Mouse (Mus musculus) layer of hippocampus, adult 11-12 months (tissue): ENCODE data around the gene Chrna1.
"Not testable (repeated sequence)": the region's sequence is repeated elsewhere in the genome, so short reads cannot be mapped to it uniquely, and the experiment has no call there.

ENCODE experiments used
- DNase-seq: peaks from one replicate; pipeline ENCODE4 v3.0.0; 2022; ENCODE audit warnings: low spot score

Chrna1 gene

DNA sequence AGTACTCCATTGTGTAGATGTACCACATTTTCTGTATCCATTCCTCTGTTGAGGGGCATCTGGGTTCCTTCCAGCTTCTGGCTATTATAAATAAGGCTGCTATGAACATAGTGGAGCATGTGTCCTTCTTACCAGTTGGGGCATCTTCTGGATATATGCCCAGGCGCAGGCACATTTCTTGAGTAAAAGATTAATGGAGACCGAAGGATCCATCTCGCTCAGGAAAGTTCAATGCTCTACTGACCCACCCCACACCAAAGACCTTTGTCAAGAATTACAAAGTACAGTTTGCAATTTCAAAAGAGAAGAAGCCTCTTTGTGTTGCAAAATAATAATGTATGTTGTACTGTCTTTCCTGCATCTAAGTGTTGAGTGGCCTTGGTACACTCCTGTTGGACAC is 23.1 kb downstream of the Chrna1 start:
- DNase-seq, result not testable (repeated sequence)

DNA sequence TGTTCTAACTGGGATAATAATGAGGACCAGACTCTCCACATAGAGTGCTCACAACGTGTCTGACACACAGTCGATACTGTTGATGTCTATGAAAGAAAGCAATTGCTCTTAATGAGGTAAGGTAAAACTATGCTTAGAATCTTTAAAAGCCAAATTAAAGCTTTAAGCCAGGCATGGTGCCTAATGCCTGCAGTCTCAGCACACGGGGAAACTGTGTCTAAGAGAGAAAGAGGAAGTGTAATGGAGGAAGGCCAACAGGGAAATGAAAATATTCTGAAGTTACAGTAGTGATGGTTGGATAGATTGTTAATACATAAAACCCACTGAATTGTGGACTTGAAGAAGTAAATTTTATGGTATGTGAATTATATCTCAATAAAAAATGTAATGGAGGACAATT is 25.7 kb downstream of the Chrna1 start:
- DNase-seq, result no peak

DNA sequence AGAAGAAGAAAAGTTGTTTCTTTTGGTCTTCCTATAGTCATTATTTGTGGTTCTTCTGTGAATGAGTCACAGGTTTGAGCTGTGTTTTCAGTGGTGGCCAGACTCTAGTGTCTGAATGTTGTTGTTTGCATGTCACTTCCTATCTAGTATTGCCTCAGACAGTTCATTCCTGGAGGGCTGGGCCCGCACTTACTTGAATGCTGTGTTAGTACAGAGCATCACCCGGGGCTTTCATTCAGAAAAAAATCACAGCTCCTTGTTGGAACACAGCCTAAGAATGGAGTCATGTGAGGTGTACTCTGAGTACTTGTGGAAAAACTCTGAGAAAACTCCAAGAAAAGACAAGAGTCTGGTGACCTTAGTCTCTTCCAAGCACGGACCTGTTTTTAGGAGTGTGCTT is 27.2 kb downstream of the Chrna1 start:
- DNase-seq, result no peak

DNA sequence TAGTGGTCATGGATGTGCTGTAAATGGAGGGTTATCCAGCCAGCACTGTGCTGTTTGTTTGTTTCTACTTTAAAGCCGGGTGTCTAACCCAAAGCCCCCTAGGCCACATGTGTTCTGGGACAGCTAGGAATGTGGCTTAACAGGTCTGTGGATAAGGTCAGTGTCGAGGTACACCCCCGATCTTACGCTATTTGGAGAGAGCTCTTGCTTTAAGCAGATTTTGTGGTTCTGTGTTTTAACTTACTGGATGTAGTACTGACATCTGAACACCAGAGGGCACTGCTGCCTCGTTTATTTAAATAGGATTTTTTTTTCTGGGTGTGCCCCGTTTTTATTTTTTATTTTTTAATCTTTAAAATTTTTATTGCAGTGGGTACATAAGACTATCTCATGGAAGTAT is 29.4 kb downstream of the Chrna1 start:
- peak; percentile 58 for DNase-seq

DNA sequence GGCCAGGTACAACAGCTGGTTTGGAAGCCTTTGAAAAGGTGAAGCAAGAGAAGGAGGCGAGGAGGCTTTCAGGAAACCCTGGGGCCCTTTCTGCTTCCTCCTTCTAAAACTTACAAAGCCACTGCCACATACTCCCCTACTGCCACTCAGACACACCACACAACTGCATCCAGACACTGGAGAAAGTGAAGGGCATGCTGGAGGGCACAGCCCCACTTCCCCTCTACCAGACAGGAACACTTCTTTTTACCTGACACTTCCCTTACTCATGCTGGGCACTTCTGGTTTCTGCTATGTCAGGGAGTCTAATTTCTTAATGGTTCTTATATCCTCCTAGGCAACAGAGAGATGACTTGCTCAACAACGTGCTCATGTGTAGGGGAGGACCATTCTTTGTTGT is 31.6 kb downstream of the Chrna1 start:
- no peak for DNase-seq

DNA sequence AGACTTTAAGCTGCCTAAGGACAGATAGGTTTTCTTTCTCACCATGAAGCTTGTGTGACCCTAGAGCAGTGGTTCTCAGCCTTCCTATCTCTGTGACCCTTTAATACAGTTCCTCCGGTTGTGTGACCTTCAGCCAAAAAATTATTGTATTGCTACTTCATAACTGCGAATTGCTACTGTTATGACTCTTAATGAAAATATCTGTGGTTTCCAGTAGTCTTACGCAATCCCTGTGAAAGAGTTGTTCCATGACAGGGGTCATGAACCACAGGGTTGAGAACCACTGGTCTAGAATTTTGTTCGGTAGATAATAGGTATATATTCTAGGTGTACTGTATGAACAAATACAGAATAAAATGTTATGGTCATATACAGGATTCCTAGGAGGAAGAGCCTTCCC is 32.9 kb downstream of the Chrna1 start:
- DNase-seq, result no peak

DNA sequence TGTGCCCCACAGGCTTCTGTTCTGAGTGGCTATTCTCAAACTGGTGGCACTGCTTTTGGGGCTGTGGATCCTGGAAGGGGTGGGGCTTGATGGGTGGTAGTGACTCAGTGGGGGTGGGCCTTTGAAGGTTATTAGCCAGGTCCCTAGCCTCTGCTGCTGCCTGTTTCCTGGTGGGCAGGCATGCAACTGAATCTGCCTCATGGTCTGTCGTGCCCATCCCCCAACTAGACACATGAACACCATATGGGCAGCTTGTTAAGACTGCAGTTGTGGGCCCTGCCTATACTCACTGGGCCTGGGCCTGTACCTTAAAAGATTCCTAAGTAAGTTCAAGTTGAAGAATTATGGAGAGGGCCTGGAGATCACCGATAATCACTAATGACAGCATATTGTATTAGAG is 34.6 kb downstream of the Chrna1 start:
- DNase-seq, result no peak

DNA sequence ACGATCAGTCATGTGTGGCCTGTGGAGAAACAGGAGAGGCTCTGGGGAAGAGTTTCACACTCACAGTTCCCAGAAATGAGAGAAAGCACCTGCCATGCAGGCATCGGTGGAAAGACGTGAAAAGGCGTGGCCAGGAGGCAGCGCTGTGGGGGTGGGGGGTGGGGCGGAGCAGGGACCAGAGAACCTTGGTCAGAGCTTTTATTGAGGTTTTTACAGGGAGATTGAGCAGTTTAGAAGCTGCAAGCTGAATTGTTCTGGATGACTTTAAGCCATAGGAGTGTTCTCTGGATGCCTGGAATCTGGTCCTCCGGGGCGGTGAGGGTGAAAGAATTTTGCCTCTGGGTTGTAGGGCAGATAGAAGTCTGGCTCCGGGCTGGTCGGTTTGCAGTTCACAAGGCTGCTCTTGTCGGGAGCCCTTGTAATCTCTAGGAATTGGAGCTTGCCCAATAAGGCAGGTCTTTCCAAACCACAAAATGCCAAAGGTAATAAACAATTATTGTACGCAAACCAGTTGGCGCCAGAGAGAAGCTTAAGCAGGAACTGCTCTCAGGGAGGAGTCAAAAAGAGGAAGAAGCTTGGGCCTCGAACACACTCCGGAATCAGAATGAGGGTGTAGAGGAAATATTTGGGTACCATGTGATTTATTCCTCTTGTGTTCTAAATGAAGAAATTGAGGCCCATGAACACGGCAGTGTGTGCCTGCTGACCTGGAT is 39.5 kb downstream of the Chrna1 start:
- no peak for DNase-seq

DNA sequence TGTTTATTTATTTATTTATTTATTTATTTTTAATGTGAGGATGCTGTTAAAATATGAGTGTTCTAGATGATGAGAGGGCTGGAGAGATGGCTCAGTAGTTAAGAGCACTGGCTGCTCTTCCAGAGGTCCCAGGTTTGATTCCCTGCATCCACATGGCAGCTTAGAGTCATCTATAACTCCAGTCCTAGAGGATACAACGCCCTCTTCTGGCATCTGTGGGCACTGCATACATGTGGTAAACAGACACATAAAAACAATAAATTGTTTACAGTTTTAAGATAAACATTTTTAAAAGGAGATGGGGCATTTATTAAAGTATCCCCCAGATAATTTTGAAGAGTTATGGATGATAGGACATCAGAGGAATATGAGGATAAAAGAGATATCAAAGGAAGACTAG is 40.4 kb downstream of the Chrna1 start:
- no peak for DNase-seq

DNA sequence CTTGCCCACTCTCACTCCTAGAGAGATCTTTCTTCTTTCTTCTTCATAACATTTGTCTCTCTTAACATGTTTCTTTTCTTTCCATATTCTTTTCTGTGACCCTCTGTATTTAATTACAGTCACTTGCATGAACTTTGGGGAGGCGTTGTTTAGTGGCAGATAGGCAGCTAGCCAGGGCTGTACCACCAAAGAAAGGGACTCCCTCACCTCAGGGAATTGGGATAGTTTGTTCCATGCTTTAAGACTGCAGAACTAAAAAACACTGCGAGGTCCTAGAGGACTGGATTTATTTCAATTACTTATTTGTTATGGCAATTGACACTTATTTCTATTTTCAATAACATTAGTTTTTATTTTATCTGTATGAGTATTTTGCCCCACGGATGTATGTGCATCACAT is 41.0 kb downstream of the Chrna1 start:
- DNase-seq, result no peak

DNA sequence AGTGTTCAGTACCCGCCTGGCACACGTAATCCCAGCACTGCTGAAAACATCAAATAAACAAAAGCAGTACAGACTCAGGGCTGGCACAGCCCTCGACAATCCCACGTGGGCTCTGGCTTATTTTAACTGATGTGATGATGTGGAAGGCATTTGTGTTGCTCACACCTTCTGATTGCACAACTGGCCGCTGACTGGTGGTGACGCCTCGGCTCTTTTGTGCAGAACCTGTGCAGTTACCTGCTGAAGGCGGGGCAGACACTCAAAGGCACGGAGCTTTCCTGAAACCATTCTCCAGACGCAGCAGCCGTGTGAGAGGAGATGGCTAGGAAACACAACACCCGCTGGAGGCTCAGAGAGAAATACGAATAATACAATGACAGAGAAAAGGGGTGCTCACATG is 41.5 kb downstream of the Chrna1 start:
- no peak for DNase-seq

DNA sequence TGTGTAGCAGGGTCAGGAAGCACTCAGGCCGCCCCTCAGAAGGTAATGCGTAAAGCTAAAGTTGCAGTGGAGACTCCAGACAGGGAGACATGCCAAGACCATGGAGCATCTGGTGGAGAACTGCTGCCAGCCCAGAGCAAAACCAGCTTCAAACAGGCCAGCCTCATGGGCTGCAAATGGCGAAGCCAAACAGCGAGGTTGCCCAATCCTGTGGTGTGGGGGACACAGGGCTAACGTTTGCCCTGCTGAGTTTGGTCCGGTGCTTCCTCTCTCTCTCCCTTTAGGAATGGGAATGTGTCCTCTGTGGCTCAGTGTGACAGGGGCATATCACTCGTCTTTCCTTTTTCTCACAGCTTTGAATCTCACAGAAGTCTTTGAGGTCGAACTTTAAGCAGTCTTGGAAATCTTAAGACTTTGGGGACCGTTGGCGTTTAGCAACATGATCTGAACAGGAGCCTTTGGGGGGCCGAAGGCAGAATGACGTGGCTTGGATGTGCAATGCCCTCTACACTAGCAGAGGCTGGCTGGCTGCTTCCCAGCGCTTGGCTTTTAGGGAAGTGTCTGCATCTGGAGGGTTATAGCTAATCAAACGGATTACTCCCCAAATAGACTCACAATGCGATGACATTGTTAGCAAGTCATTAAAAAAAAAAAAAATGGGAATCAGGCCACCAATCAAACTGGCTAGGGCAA is 43.9 kb downstream of the Chrna1 start:
- no peak for DNase-seq

DNA sequence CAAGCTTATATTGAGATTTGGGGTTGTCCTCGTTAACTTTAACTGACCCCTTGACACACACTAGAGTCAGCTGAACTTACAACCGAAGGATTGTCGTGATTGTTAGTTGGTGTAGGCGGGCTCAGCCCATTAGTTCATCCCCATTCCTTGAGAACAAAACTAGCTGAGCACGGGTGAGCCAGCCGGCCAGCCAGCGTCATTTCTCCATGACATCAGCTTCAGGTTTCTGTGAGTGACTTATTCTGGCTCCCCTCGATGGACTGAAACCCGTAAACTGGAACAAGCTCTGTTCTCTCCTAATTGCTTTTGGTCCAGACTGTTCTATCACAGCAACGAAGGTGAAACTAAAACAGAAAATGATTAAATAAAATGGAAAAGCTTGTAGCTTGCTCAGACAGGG is 45.4 kb downstream of the Chrna1 start:
- no peak for DNase-seq

DNA sequence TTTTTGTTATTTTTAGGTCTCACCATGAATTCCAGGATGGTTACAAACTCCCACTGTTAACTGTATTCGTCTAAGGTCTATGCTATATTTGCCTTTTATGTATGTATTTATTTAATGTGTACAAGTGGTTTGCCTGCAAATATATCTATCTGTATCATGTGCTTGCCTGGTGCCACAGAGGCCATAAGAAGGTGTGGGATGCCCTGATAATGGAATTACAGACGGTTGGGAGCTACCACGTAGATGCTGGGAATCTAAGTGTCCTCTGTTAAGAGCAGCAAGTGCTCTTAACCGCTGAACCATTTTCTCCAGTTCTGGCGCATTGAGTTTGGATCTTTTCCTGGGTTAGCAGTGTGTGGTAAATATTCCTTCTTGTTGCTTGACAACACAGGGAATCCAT is 49.7 kb downstream of the Chrna1 start:
- DNase-seq, result no peak

DNA sequence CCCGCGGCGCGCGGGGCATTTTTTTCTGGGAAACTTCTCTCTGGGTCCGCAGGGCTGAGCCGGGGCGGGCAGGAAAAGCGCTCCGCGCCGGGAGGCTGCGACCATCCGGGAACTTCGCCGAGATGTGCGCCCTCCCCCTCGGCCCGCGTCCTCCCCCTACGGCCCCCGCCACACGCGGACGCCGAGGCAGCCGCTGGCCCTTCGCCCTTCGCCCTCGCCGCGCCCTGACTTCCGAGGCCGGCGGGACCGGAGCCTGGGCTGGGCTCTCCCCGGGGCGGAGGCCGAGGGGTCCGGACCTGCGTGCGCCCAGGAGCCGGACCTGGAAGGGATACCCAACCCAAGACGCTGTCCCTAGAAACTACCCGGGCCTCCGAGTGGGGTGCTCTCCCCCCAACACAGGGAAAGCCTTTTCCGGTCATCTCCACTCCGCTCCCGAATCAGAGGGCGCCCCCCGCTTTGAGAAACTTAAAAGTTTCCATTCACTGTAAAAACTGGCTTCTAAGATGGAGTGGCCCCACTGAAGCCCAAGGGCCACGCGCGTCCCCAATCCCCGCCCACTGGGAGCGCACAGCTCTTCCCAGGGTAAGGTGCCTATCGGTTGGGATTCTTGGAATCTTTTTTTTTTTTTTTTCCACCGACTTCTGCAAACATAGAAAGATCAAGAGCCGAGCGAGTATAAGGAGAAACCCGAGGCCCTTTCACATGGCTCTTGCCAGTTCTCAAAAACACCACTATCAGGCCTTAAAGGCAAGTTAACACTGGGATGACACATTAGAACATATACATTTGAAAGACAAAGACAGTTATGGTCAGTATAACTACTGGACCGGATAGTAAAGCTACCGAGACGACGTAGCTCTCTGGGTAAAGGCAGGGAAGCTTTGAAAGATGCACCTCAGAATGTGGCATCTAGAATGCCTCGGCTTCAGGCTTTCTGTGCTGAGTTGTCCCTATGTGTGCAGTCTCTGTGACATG is 50.5 kb downstream of the Chrna1 start, which contains the start of gene Wipf1:
TSS of gene Wipf1 (minus strand) at position 379 of the 975 bp plus-strand sequence.
- peak; percentile 76 for DNase-seq

DNA sequence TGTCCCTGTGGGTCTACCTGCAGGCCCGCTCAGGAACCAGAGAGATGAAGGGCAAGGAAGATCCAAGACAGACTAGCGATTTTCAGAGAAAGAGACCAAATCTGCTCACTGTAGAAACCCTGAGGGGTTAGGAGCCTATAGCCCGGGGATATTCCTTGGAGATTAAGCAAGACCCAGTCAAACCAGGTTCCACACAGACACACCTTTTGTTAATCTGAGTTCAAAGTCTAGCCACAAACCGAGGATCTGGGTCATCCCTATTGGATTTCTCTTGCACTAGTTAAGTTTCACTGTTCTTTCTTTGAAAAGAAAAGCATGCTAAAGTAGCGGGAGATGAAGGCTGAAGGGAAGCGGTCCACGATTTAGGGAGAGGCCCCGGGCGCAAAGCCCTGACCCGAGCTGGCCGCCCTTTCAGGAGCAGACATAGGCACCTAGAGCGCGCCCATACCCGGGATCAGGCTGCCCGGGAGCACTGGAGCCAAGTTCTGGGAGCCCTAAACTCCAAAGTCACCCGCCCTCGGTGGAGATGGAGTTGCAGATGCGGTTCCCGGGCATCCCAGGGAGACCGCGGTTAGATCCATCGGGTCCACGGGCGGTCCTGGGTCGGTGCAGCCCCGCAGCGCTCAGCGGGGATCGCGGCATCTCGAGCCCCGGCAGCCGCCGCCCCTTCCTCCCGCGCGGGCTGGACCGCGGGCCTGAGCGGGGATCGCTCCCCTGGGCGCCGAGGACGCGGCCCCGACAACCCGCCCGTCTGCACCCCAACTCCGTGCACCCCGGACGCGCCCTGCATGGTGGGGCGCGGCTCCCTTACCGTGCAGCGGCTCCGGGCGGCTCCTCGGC is 51.4 kb downstream of the Chrna1 start:
- DNase-seq, result no peak

DNA sequence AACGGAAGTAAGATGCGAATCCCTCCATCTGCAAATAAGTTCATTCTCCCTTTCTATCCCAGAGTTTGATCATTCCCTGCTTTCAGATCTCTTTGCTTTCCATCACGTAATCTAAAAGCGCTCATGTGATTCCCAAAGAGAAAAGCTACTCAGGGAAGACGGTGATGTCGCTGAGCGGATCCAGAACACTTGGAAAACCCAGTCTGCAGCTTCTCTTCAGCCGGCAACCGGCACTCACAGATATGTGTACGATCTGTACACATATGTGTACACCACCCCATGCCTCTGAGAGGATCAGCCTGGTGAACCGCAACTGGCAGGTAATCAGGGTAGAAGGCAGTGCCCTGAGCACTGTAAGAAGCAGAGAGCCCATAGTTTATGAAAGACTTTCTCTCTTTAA is 52.2 kb downstream of the Chrna1 start:
- no peak for DNase-seq

DNA sequence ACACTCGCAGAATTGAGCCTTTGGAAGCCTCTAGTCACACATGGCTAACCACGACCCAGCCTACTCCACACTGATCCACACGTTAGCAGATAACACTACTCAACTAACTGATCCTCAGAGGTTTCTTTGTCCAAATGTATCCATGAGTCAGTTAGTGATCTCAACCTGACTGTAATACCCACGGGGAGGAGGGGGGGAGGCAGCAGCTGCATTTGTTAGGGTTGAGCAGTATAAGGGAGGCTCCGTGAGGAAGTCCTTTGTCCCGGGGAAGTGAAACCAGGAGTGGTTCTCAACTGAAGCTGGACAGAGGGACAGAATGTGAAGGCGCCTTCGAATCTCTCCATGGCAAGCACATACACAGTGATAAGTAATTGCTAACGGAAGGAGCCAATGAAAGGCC is 53.4 kb downstream of the Chrna1 start:
- peak; percentile 40 for DNase-seq

DNA sequence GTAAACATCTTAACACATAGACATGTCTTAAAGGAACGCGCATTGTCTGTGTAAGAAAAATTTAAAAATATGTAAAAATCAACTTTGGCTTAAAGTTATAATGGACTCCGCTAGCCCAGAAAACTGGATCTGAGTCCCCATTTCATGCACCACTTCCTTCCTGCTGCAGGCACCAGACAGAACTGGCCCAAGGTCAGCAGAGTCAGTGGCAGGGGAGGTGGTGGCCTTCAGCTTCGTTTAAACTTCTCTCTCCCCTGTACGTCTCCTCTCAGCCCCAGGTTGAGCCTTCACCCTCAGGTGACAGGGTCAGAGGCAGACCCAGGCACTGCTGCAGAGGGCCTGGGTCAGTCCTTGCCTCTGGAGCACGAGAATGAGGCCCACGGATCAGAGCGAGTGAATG is 57.2 kb downstream of the Chrna1 start:
- DNase-seq, result no peak

DNA sequence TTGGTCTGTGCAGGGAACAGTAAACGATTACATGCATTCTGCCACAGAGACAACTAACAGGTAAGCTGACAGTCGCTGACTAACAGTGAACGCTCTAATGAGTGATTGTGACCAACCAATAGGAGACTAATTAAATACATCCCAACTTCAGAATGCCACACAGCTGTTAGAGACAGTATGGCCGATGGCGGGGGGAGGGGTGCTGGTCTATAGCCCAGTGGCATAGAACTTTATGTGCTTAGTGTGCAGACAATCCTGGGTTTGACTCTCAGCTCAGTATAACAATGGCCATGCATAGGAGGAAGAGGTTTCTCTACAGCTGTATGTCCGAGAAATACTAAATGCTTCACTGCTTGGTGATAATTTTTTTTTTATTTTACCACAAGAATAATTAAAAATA is 57.8 kb downstream of the Chrna1 start:
- no peak for DNase-seq

DNA sequence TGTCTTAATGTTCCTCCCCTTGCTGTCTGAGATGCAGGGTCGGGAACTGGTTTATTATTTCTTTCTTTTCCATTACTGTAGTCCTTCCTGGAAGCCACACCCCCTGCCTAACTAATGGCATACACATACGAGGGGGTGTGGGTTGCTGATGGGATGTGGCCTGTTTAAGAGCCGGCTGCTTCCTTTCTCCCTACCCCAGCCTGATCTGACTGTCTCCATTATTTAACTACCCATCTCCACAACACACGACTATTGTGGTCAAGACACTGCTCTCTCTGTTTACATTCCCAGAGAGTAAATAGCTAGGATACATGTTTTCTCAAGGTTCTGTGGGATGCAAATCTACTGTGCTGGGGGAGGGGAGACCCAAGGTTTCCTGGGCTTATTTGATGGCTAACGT is 58.4 kb downstream of the Chrna1 start:
- DNase-seq, result no peak

DNA sequence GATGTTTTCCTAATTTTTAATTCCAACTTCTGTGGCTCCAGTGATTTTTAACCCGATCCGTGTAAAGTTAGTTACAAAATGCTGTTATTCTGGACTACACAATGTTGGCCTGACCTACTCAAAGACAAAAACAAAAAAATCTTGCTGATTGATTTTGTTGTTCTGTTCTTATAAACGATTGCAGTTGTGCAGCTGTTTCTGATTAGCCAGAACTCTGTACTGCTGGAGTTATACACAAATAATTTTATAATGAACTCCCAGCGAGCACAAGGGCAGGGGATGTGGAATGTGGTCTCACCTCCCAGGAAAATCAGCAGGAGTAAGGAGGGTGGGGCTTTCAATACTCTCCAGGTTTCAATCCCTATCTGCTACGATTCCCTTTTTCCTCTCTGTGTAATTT is 61.2 kb downstream of the Chrna1 start:
- DNase-seq, result no peak
